In genomic region chr5:64289202-64290060, GRCm38 (mm10) we compare ENCODE assay signal across 8 mouse cellular contexts.
A peak's percentile ranks its signal among the peaks of the same experiment; 100 is the strongest.
DNase-seq lines count a peak whose midpoint lies in the region; ATAC-seq lines count a peak whose summit lies in the region.

No protein-coding gene starts in this region.

- no peaks in the 10 kb centered on the region for H3K4me1 ChIP-seq in limb, embryonic 10.5 days
- no peaks in the 10 kb centered on the region for H3K4me1 ChIP-seq in midbrain, embryonic 13.5 days (replicated peaks)

- H3K9ac ChIP-seq in midbrain, embryonic 13.5 days (replicated peaks) = no peak overlapping the region

- H3K4me2 ChIP-seq in midbrain, embryonic 13.5 days (replicated peaks) = no peak overlapping the region

- H3K4me3 ChIP-seq in limb, embryonic 10.5 days = no peak overlapping the region
- H3K4me3 ChIP-seq in midbrain, embryonic 13.5 days (replicated peaks) = no peak overlapping the region

- peaks cover 49% of the 10 kb centered on the region for H3K36me3 ChIP-seq in limb, embryonic 10.5 days
- H3K36me3 ChIP-seq in midbrain, embryonic 13.5 days = 0 out of 2 replicates have a peak, but pooled peaks cover 8% of the 10 kb centered on the region

- peak; percentile 97 for DNase-seq in 3T3-L1 (ENCODE audit: low read depth, low spot score)
- DNase-seq in adrenal gland, adult 8-10 months = peak; percentile 67
- DNase-seq in embryo, embryonic 9.5 days (ENCODE audit: extremely low spot score) = peak; percentile 58
- DNase-seq in heart, adult 18-20 months = peak; percentile 92 to 93
- DNase-seq in kidney, adult 18-20 months = peak; percentile 88
- peak; percentile 71 for DNase-seq in limb, embryonic 10.5 days (ENCODE audit: low spot score)
- peak; percentile 47 to 62 for DNase-seq in spleen, adult 18-20 months

- no peaks in the 10 kb centered on the region for H3K27me3 ChIP-seq in limb, embryonic 10.5 days (ENCODE audit: low read depth, poor library complexity, severe bottlenecking)
- H3K27me3 ChIP-seq in midbrain, embryonic 13.5 days = no peaks in the 10 kb centered on the region

- WGBS in limb, embryonic 10.5 days = 70% methylated on average over 5 of the region's 5 CpGs
- 59% methylated on average over 5 of the region's 5 CpGs for WGBS in midbrain, embryonic 13.5 days

- H3K9me3 ChIP-seq in limb, embryonic 10.5 days (replicated peaks) = no peaks in the 10 kb centered on the region
- no peaks in the 10 kb centered on the region for H3K9me3 ChIP-seq in midbrain, embryonic 13.5 days

- H3K27ac ChIP-seq in limb, embryonic 10.5 days = no peak overlapping the region
- no peak overlapping the region for H3K27ac ChIP-seq in midbrain, embryonic 13.5 days

- ATAC-seq in midbrain, embryonic 13.5 days = peak; percentile 78
